Mouse (Mus musculus) small intestine, adult 2 months (tissue): Measurements from ENCODE around the gene Il12b. TPM values are rescaled to one million over a fixed set of nuclear protein-coding genes. Genes with fewer than 3 reads are reported as not detected.
"Not testable (repeated sequence)": the region's sequence is repeated elsewhere in the genome, so short reads cannot be mapped to it uniquely, and the experiment has no call there.

Source experiments
- H3K27ac ChIP-seq: fragments of 200-500 bp; 2 replicates; pipeline ENCODE4 v1.5.1; 2012; ENCODE audit warnings: low read depth, low read length, control low read depth, inconsistent platforms; ENCODE audit not compliant: insufficient read depth
- H3K27me3 ChIP-seq: fragments of 200-500 bp; 2 replicates; pipeline ENCODE4 v1.6.1; 2012; ENCODE audit warnings: mild to moderate bottlenecking, moderate library complexity, low read length, inconsistent platforms; ENCODE audit not compliant: control insufficient read depth, insufficient read depth
- H3K36me3 ChIP-seq: fragments of 200-500 bp; 2 replicates; pipeline ENCODE4 v1.6.1; 2012; ENCODE audit warnings: mild to moderate bottlenecking, low read length, control low read depth, inconsistent platforms; ENCODE audit not compliant: control insufficient read depth, insufficient read depth
- H3K4me1 ChIP-seq: fragments of 200-500 bp; 2 replicates; pipeline ENCODE4 v1.6.1; 2012; ENCODE audit warnings: low read length, inconsistent platforms, mixed read lengths; ENCODE audit not compliant: control insufficient read depth, insufficient read depth, insufficient read length
- H3K4me3 ChIP-seq: fragments of 200-500 bp; 2 replicates; pipeline ENCODE4 v1.5.1; 2012; ENCODE audit warnings: low read depth, mild to moderate bottlenecking, control low read depth, inconsistent platforms, low read length, moderate library complexity
- CTCF ChIP-seq: fragments of 200-500 bp; IDR thresholded peaks from 2 replicates; pipeline ENCODE4 v1.5.1; 2012; ENCODE audit warnings: low read depth, mild to moderate bottlenecking, control low read depth, inconsistent platforms, low read length, moderate library complexity, mixed read lengths; ENCODE audit not compliant: insufficient replicate concordance, insufficient read length; ENCODE audit errors: extremely low read depth
- POLR2A ChIP-seq: fragments of 200-500 bp; IDR thresholded peaks from 2 replicates; pipeline ENCODE4 v1.6.1; 2012; ENCODE audit warnings: low read depth, mild to moderate bottlenecking, control low read depth, inconsistent platforms, low read length, moderate library complexity
- WGBS: fragments of 180-500 bp; shearing (Covaris S2); methylation state at CpG from one replicate; pipeline ENCODE4 v1.1.7; 2018; 5-methylcytosine and 5-hydroxymethylcytosine counted together
- polyA plus RNA-seq: library from polyadenylated mRNA; depleted of rRNA; stranded (reverse); fragments of >200 nt; gene quantifications from 2 replicates; pipeline ENCODE4 v1.2.3, GENCODE M21; 2012

The Il12b gene
- polyA plus RNA-seq, 1 experiment, result not detected

DNA sequence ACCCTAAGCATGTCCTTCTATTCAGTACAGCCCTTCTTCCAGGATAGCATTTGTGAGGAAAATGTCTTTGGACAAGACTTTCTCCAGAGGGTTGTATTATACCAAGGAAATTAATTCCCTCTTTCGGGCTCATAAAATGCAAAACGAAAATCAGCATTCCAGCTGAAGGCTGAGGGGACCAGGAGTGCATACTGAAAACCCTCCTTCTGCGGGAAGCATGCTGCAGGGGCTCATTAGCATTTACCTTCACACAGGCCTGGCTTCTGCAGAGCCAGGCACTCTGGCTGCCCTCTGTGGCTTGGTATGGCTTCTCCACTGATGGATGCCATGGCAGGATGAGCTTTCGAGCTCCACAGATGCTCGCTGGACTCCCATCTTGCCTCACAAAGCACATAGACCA is 24.1 kb downstream of the Il12b start:
- no peaks in the 10 kb centered on the region for H3K36me3 ChIP-seq
- TF ChIP-seq POLR2A (no peak), CTCF (no peak)
- H3K4me1 ChIP-seq, result no peaks in the 10 kb centered on the region
- WGBS, result 73% methylated on average over 5 of the region's 5 CpGs
- H3K27ac ChIP-seq, result no peak overlapping the region
- no peak overlapping the region for H3K4me3 ChIP-seq
- H3K27me3 ChIP-seq, result no peaks in the 10 kb centered on the region

DNA sequence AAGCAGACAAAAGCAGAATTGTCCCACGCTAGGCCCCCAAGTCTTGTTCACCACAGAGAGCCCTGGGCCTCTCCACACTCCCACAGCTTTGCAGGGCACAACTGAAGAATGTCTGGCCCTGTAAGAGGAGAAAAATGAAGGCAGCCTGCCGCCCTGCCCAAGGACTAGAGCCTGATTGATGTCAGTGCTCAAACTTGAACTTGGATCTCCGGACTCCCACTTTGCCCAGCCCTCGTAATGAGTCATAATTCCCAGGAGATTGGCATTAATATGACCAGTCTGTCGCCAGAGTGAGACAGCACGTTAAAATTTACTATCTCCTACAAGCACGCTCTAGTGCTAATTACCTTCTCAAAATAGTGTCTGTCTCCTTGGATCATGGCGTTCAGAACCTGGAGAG is 25.1 kb downstream of the Il12b start:
- WGBS, result 45% methylated on average over 8 of the region's 8 CpGs

GRCm38 (mm10) chr11:44425626-44426025 is 25.8 kb downstream of the Il12b start:
- Histone ChIP-seq H3K27ac (no peak overlapping the region), H3K4me3 (no peak overlapping the region), H3K36me3 (no peaks in the 10 kb centered on the region), H3K4me1 (no peaks in the 10 kb centered on the region), H3K27me3 (no peaks in the 10 kb centered on the region)
- WGBS, result 64% methylated on average over 6 of the region's 6 CpGs
- TF ChIP-seq POLR2A (no peak), CTCF (no peak)

More for the DNA sequence above, 25.1 kb downstream of the Il12b start:
- H3K27ac ChIP-seq, result no peak overlapping the region
- no peaks in the 10 kb centered on the region for H3K36me3 ChIP-seq
- H3K4me1 ChIP-seq, result no peaks in the 10 kb centered on the region
- H3K27me3 ChIP-seq, result no peaks in the 10 kb centered on the region
- TF ChIP-seq CTCF (no peak), POLR2A (no peak)
- no peak overlapping the region for H3K4me3 ChIP-seq

DNA sequence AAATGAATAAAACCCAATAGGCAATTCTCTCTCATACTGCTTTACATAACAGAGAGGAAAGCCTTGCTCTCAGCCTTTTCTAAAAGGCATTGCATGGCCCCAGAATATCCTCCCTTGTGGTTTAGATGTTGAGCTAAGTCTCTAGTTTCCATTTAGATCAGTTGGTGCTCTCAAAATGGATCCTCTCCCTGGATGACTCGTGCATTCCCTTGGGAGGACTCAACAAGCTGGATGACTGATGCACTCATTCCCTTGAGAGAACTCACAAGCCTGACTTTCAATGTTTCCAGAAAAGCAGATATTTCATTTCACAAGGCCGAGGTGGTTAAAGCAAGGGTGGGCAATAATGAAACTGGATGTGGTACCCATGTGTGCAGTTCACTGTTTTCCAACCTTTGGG is 28.1 kb downstream of the Il12b start:
- TF ChIP-seq CTCF (no peak), POLR2A (no peak)
- 74% methylated on average over 2 of the region's 2 CpGs for WGBS

DNA sequence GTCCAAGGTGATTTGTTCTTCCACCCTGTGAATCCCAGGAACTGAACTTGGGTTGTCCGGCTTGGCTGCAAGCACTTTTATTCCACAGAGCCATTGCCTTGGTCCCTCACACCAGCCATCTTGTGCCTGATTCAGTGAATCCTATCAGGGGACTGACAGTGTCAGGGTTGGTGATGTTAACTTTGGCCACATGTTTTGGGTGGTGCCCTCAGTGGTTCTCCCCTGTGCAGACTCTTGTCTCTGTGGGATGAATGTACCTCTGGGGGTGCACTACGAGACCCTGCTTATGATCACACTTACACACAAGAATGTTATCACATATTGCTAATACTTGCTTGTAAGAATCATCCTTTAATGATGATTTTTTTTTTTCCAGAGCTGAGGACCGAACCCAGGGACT is 30.2 kb downstream of the Il12b start:
- Histone ChIP-seq H3K36me3 (no peaks in the 10 kb centered on the region), H3K27ac (no peak overlapping the region), H3K27me3 (no peaks in the 10 kb centered on the region), H3K4me3 (no peak overlapping the region), H3K4me1 (no peaks in the 10 kb centered on the region)
- TF ChIP-seq CTCF (no peak), POLR2A (no peak)
- WGBS, result 82% methylated on average over 3 of the region's 3 CpGs

More for the DNA sequence above, 28.1 kb downstream of the Il12b start:
- H3K4me1 ChIP-seq, result no peaks in the 10 kb centered on the region
- H3K36me3 ChIP-seq, result no peaks in the 10 kb centered on the region
- no peak overlapping the region for H3K27ac ChIP-seq
- H3K4me3 ChIP-seq, result no peak overlapping the region
- no peaks in the 10 kb centered on the region for H3K27me3 ChIP-seq

GRCm38 (mm10) chr11:44437786-44438185 is 37.9 kb downstream of the Il12b start:
- H3K27ac ChIP-seq, result no peak overlapping the region
- H3K27me3 ChIP-seq, result no peaks in the 10 kb centered on the region; the same call in 1 of the 2 replicates
- no peaks in the 10 kb centered on the region for H3K36me3 ChIP-seq
- WGBS, result 89% methylated on average over 6 of the region's 6 CpGs
- no peak overlapping the region for H3K4me3 ChIP-seq
- no peaks in the 10 kb centered on the region for H3K4me1 ChIP-seq
- no peak for TF ChIP-seq POLR2A
- TF ChIP-seq CTCF, result no peak

DNA sequence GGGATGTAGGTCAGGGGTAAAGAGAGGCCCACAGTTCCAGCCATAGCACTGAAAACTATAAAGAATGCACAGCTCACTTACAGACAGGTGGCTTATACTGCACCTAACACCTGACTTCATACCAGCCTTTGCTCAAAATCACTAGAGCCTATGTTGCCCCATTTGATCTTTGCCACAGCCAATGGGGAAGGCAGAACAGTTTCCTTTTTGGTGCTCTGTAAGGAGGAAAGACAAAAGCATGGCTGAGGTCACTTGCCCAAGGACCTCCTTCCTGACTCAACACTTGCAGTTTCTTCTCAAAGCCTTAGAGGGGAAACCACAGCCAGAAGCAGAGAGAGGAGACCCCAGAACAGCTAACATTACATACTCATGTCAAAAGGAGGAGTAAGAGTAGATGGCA is 51.2 kb downstream of the Il12b start:
- Histone ChIP-seq H3K4me1 (no peaks in the 10 kb centered on the region), H3K27ac (no peak overlapping the region), H3K36me3 (peaks cover 8% of the 10 kb centered on the region), H3K27me3 (no peaks in the 10 kb centered on the region), H3K4me3 (no peak overlapping the region)
- TF ChIP-seq CTCF, result no peak
- no peak for TF ChIP-seq POLR2A

- H3K27ac ChIP-seq, H3K4me1 ChIP-seq, H3K4me3 ChIP-seq, H3K27me3 ChIP-seq: not testable (repeated sequence)
- WGBS, result 87% methylated on average over 5 of the region's 5 CpGs
- H3K36me3 ChIP-seq, result peaks cover 13% of the 10 kb centered on the region
These were observed 52.2 kb downstream of the Il12b start for GRCm38 (mm10) chr11:44452016-44452415.
